Comparison of ENCODE assay signal across 13 mouse cellular contexts in the genomic region with DNA sequence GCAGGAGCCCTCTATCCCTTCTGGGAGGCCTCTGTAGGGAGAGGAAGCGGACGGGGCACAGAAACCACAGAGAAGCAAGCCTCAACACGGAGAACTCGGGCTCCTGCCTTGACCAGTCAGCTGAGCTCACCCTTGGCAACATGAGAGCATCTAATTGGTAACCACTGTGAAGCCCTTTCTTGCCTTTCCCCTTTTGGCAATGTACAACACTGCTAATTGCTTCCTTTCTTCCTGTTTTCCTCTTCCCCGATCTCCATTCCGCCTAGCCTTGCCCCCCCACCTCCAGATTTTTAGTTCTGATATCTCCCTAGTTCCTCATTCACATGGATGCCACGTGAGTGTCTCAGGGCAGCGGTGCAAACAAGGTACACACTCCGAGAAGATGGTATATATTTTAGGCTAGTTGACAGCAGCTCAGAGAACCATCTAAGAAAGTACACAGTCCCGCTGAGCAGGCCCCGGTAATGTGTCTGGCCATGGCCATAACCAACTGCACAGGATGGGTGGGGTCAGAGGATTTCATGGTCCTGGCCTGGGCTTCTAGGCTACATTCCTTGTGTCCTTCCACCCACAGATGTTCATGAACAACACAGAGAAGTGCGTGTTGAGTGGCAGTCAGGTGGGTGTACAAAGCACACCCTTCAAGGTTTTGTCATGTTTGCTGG.
A peak's percentile ranks its signal among the peaks of the same experiment; 100 is the strongest.
DNase-seq lines count a peak whose midpoint lies in the region; ATAC-seq and TF ChIP-seq lines count a peak whose summit lies in the region.
"Had no signal": no experiment of that assay in that cellular context is flagged by ENCODE, and none has a peak within 500 bp of the region (broad histone marks: within the 10 kb centered on the region; RNA-seq: fewer than 3 reads in every experiment).

No protein-coding gene starts in this region.

- H3K27ac ChIP-seq in kidney, postnatal 0 days, result peak overlapping the region; percentile 8; the same call in 1 of the 2 replicates
- peak overlapping the region; percentile 67 for H3K27ac ChIP-seq in limb, embryonic 15.5 days
- H3K27ac ChIP-seq: liver, embryonic 13.5 days; neural tube, embryonic 12.5 days had no signal

- TF ChIP-seq CTCF in kidney, postnatal 0 days (IDR thresholded peaks at IDR 0.05; ENCODE audit: low read depth), result no peak

- no peaks in the 10 kb centered on the region for H3K36me3 ChIP-seq in kidney, postnatal 0 days (ENCODE audit: insufficient read depth, low read length)
- H3K36me3 ChIP-seq in limb, embryonic 15.5 days, result no peaks in the 10 kb centered on the region
- H3K36me3 ChIP-seq: liver, embryonic 13.5 days; neural tube, embryonic 12.5 days had no signal

- 0 out of 2 replicates have a peak, but pooled peaks have one; percentile 20 for ATAC-seq in frontal cortex, adult (ENCODE audit: low TSS enrichment)
- peak; percentile 67 for ATAC-seq in kidney, postnatal 0 days (replicated peaks; ENCODE audit: low FRiP score, low read depth)
- ATAC-seq in limb, embryonic 15.5 days (ENCODE audit: insufficient number of reproducible peaks, low FRiP score, low TSS enrichment, low read depth), result 0 out of 2 replicates have a peak, but pooled peaks have one; percentile 52

- H3K27me3 ChIP-seq in kidney, postnatal 0 days (ENCODE audit: insufficient read depth, low read length), result no peaks in the 10 kb centered on the region
- H3K27me3 ChIP-seq in limb, embryonic 15.5 days, result no peaks in the 10 kb centered on the region
- H3K27me3 ChIP-seq: liver, embryonic 13.5 days; neural tube, embryonic 12.5 days had no signal

- WGBS in kidney, postnatal 0 days, result 37% methylated on average over 12 of the region's 12 CpGs
- 48% methylated on average over 12 of the region's 12 CpGs for WGBS in limb, embryonic 15.5 days

- H3K4me3 ChIP-seq in kidney, postnatal 0 days (replicated peaks; ENCODE audit: low read depth, low read length), result no peak overlapping the region
- H3K4me3 ChIP-seq in limb, embryonic 15.5 days, result no peak overlapping the region
- H3K4me3 ChIP-seq: liver, embryonic 13.5 days; neural tube, embryonic 12.5 days had no signal

- H3K9me3 ChIP-seq in kidney, postnatal 0 days (replicated peaks; ENCODE audit: low read length), result no peaks in the 10 kb centered on the region
- no peaks in the 10 kb centered on the region for H3K9me3 ChIP-seq in limb, embryonic 15.5 days
- H3K9me3 ChIP-seq: liver, embryonic 13.5 days; neural tube, embryonic 12.5 days had no signal

- peaks cover 18% of the 10 kb centered on the region for H3K4me1 ChIP-seq in kidney, postnatal 0 days (replicated peaks; ENCODE audit: insufficient read depth, low read length)
- H3K4me1 ChIP-seq in limb, embryonic 15.5 days, result peaks cover 22% of the 10 kb centered on the region
- H3K4me1 ChIP-seq: liver, embryonic 13.5 days had no signal

- no peak overlapping the region for H3K4me2 ChIP-seq in kidney, postnatal 0 days (ENCODE audit: low read length)
- 0 out of 2 replicates have a peak overlapping the region, but pooled peaks have one; percentile 5 for H3K4me2 ChIP-seq in limb, embryonic 15.5 days
- H3K4me2 ChIP-seq: liver, embryonic 13.5 days; neural tube, embryonic 12.5 days had no signal

- H3K9ac ChIP-seq in kidney, postnatal 0 days (ENCODE audit: low read depth, low read length), result no peak overlapping the region
- no peak overlapping the region for H3K9ac ChIP-seq in limb, embryonic 15.5 days
- H3K9ac ChIP-seq: liver, embryonic 13.5 days; neural tube, embryonic 12.5 days had no signal

- no peak for DNase-seq in frontal cortex, postnatal 25 days (ENCODE audit: low spot score in 2 of 2)
- peak; percentile 35 for DNase-seq in kidney, postnatal 0 days (ENCODE audit: low spot score)
- no peak for DNase-seq in kidney, postnatal 10 days
- DNase-seq in c-Kit-positive CD71-negative TER-119-negative erythroid progenitor cells, embryonic 14.5 days (ENCODE audit: low read depth), result peak; percentile 14
- DNase-seq in spleen, postnatal 4 days (ENCODE audit: low spot score in 2 of 2), result no peak
- no peak for DNase-seq in cerebellum, adult 11-12 months
- DNase-seq: heart, postnatal 14 days; liver, embryonic 13.5 days; right cerebral cortex, postnatal 25 days; thymus, adult 2 months had no signal

Comparison
In these comparisons a context has a peak if more than half of its experiments do, and no peak if none do; other contexts are left out.
1. DNase-seq: peak in kidney, postnatal 0 days (single experiment) and c-Kit-positive CD71-negative TER-119-negative erythroid progenitor cells, embryonic 14.5 days (single experiment); none in frontal cortex, postnatal 25 days (0 of 2), kidney, postnatal 10 days (single experiment), spleen, postnatal 4 days (0 of 2) and cerebellum, adult 11-12 months (single experiment).
2. Peak in every context shown above with its lines, with median percentiles within 50 percentile points of each other: ATAC-seq.